Mouse (Mus musculus): ENCODE measurements at regions not wholly inside any gene's neighbourhood (a gene's known extent, or its start where the extent isn't known, plus 50 kb on each side); places are given as distances from the start of the nearest gene placed in this dataset.

DNA sequence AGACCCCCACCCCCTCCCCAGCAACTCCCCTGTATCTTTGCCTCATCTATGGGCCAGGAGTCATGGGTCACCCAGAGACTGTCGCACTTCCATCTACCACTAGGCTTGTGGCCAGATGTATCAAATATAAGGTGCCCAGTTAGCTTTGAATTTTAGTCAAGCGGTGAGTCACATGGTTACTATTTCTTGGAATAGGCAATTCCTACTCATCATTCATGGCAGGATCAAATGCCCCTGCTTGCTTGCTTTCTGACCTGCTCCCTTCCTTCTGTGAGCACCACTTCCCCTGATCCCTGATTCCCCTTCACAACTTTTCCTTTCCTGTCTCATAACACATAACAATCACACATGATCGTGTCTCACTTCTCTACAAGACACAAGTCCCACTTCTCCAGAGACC, 288.2 kb upstream of the Jarid2 start:
- TF ChIP-seq CTCF (IDR thresholded peaks at IDR 0.05; ENCODE audit: borderline replicate concordance, insufficient read depth, low read depth, low read length): no peak
- TF ChIP-seq POLR2A (IDR thresholded peaks at IDR 0.05; ENCODE audit: borderline replicate concordance, insufficient read depth, low read length): no peak

All from cerebellum, adult 2 months (tissue).